Comparison of ENCODE assay signal across 15 mouse cellular contexts in the genomic region with DNA sequence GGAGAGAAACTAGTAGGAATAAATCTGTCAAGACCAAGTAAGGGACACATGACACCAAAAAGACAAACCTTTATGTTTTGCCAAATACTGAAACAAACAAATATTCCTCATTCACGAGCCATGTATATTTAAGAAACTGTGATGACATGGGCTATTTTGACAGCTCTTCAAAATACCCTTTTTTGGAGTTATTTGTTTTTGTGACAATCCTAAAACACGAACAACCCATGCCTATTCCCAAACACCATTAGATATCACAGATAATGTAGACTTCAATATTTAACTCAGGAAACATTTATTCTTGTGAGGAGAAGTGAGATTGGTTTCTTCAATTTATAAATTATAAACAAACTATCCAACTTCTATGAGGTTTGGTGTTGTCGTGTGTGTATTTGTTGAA.
"Had no signal": no experiment of that assay in that cellular context is flagged by ENCODE, and none has a peak within 500 bp of the region (broad histone marks: within the 10 kb centered on the region; RNA-seq: fewer than 3 reads in every experiment).

No protein-coding gene starts in this region.

- H3K4me3 ChIP-seq: neural tube, embryonic 15.5 days; stomach, embryonic 15.5 days had no signal

- H3K4me2 ChIP-seq: neural tube, embryonic 15.5 days; stomach, embryonic 15.5 days had no signal

- H3K27ac ChIP-seq: neural tube, embryonic 15.5 days; stomach, embryonic 15.5 days; stomach, postnatal 0 days had no signal

- H3K27me3 ChIP-seq: neural tube, embryonic 15.5 days; stomach, embryonic 15.5 days had no signal

- H3K36me3 ChIP-seq: neural tube, embryonic 15.5 days; stomach, embryonic 15.5 days had no signal

- H3K4me1 ChIP-seq: neural tube, embryonic 15.5 days; stomach, embryonic 15.5 days had no signal

- DNase-seq: retina, postnatal 1 day; right cerebral cortex, adult 18-20 months; right cerebral cortex, postnatal 14 days; right cerebral cortex, postnatal 25 days; right cerebral cortex, postnatal 4 days; spleen, adult 18-20 months; thymus, adult 18-20 months; thymus, adult 2 months; thymus, postnatal 14 days; thymus, postnatal 25 days; thymus, postnatal 36 days; thymus, postnatal 4 days had no signal

- H3K9me3 ChIP-seq: neural tube, embryonic 15.5 days; stomach, embryonic 15.5 days had no signal

- H3K9ac ChIP-seq: neural tube, embryonic 15.5 days; stomach, embryonic 15.5 days had no signal
